ENCODE assay signal across 10 mouse cellular contexts in genomic region chr5:120579898-120580626, GRCm38 (mm10). TPM values are rescaled to one million over a fixed set of nuclear protein-coding genes. Genes with fewer than 3 reads are reported as not detected.
DNase-seq lines count a peak whose midpoint lies in the region; ATAC-seq and TF ChIP-seq lines count a peak whose summit lies in the region.
"Had no signal": no experiment of that assay in that cellular context is flagged by ENCODE, and none has a peak within 500 bp of the region (broad histone marks: within the 10 kb centered on the region; RNA-seq: fewer than 3 reads in every experiment).

No protein-coding gene starts in this region.

- H3K36me3 ChIP-seq in heart, embryonic 15.5 days, result peaks cover 7% of the 10 kb centered on the region; the same call in 1 of the 2 replicates
- H3K36me3 ChIP-seq in forebrain, postnatal 0 days (ENCODE audit: insufficient read depth), result peaks cover 20% of the 10 kb centered on the region; the same call in 1 of the 2 replicates
- peaks cover 9% of the 10 kb centered on the region; the same call in 1 of the 2 replicates for H3K36me3 ChIP-seq in midbrain, embryonic 14.5 days (ENCODE audit: control insufficient read depth, insufficient read depth, low read length)

- peak overlapping the region; percentile 35; the same call in 1 of the 2 replicates for H3K4me2 ChIP-seq in heart, embryonic 15.5 days
- H3K4me2 ChIP-seq in forebrain, postnatal 0 days (ENCODE audit: low read depth), result peak overlapping the region; percentile 5; the same call in 1 of the 2 replicates
- no peak overlapping the region for H3K4me2 ChIP-seq in midbrain, embryonic 14.5 days (ENCODE audit: low read length)
- H3K4me2 ChIP-seq: lung, embryonic 15.5 days had no signal

- no peak for DNase-seq in heart, postnatal 4 days
- DNase-seq in brain, embryonic 14.5 days (ENCODE audit: low read depth), result peak; percentile 71
- no peak for DNase-seq in forebrain, postnatal 0 days
- no peak for DNase-seq in midbrain, embryonic 14.5 days
- DNase-seq in frontal cortex, postnatal 25 days (ENCODE audit: low spot score in 2 of 2), result no peak
- DNase-seq in urinary bladder, postnatal 36 days (ENCODE audit: low spot score in 2 of 2), result no peak
- no peak for DNase-seq in left cerebral cortex, adult 11 months (ENCODE audit: low spot score)

- no peak overlapping the region for H3K4me3 ChIP-seq in heart, embryonic 15.5 days
- H3K4me3 ChIP-seq in forebrain, postnatal 0 days (ENCODE audit: low read depth, low read length), result no peak overlapping the region
- H3K4me3 ChIP-seq in midbrain, embryonic 14.5 days (replicated peaks; ENCODE audit: low read depth, low read length), result no peak overlapping the region
- H3K4me3 ChIP-seq: lung, embryonic 15.5 days had no signal

- TF ChIP-seq POLR2A in brain, embryonic 14.5 days (IDR thresholded peaks at IDR 0.05; ENCODE audit: borderline replicate concordance, extremely low read depth, insufficient read depth, insufficient read length, poor library complexity, severe bottlenecking), result no peak

- 88% methylated on average over 26 of the region's 26 CpGs for WGBS in heart, embryonic 15.5 days
- WGBS in forebrain, postnatal 0 days, result 74% methylated on average over 26 of the region's 26 CpGs
- 81% methylated on average over 26 of the region's 26 CpGs for WGBS in midbrain, embryonic 14.5 days

- no peak overlapping the region for H3K27ac ChIP-seq in heart, embryonic 15.5 days
- peak overlapping the region; percentile 35; the same call in 1 of the 2 replicates for H3K27ac ChIP-seq in forebrain, postnatal 0 days (ENCODE audit: low read depth, low read length)
- H3K27ac ChIP-seq in midbrain, embryonic 14.5 days (replicated peaks; ENCODE audit: low read depth, low read length), result peak overlapping the region; percentile 45; the same call in 1 of the 2 replicates

- no peaks in the 10 kb centered on the region for H3K27me3 ChIP-seq in heart, embryonic 15.5 days
- no peaks in the 10 kb centered on the region for H3K27me3 ChIP-seq in forebrain, postnatal 0 days (ENCODE audit: insufficient read depth, low read length)
- no peaks in the 10 kb centered on the region for H3K27me3 ChIP-seq in midbrain, embryonic 14.5 days (ENCODE audit: control insufficient read depth, insufficient read depth, low read length)
- H3K27me3 ChIP-seq: lung, embryonic 15.5 days had no signal

- no peaks in the 10 kb centered on the region for H3K9me3 ChIP-seq in heart, embryonic 15.5 days (replicated peaks)
- no peaks in the 10 kb centered on the region for H3K9me3 ChIP-seq in forebrain, postnatal 0 days (ENCODE audit: low read length)
- H3K9me3 ChIP-seq in midbrain, embryonic 14.5 days (ENCODE audit: control insufficient read depth, low read length), result no peaks in the 10 kb centered on the region
- H3K9me3 ChIP-seq: lung, embryonic 15.5 days had no signal

- TF ChIP-seq CTCF in brain, embryonic 14.5 days (IDR thresholded peaks at IDR 0.05; ENCODE audit: borderline replicate concordance, extremely low read depth, insufficient read depth, insufficient read length), result no peak
- no peak for TF ChIP-seq CTCF in forebrain, postnatal 0 days (IDR thresholded peaks at IDR 0.05; ENCODE audit: low read depth)

- no peak for ATAC-seq in heart, embryonic 15.5 days (replicated peaks; ENCODE audit: insufficient number of reproducible peaks, insufficient read depth, low FRiP score, low read depth)
- peak; percentile 77 for ATAC-seq in forebrain, postnatal 0 days
- no peak for ATAC-seq in midbrain, embryonic 14.5 days (ENCODE audit: low FRiP score, low TSS enrichment)

- no peak overlapping the region for H3K9ac ChIP-seq in heart, embryonic 15.5 days
- no peak overlapping the region for H3K9ac ChIP-seq in forebrain, postnatal 0 days
- H3K9ac ChIP-seq in midbrain, embryonic 14.5 days (replicated peaks; ENCODE audit: low read length), result no peak overlapping the region

- peaks cover 41% of the 10 kb centered on the region for H3K4me1 ChIP-seq in heart, embryonic 15.5 days (replicated peaks)
- no peaks in the 10 kb centered on the region for H3K4me1 ChIP-seq in forebrain, postnatal 0 days (ENCODE audit: insufficient read depth)
- peaks cover 13% of the 10 kb centered on the region; the same call in 1 of the 2 replicates for H3K4me1 ChIP-seq in midbrain, embryonic 14.5 days (ENCODE audit: control insufficient read depth, insufficient read depth, low read length)

RNA-seq across cellular contexts. Expression of gene Tpcn1, which starts 8.4 kb away (rescaled TPM):
- 12.4 and 16.8 TPM in 2 replicates for polyA plus RNA-seq in heart, embryonic 15.5 days (2015; fragmentation: Nextera tagmentation; extraction: Ambion mirVana)
- 10 to 100 TPM; 31.6 to 34.2 TPM for total RNA-seq in heart, postnatal 4 days (2021)
- polyA plus RNA-seq in brain, embryonic 14.5 days (2012; rRNA removed), result 27.1 and 32.5 TPM in 2 replicates
- total RNA-seq in forebrain, postnatal 0 days (2014; rRNA removed), result 10.0 and 14.3 TPM in 2 replicates
- 7.9 and 11.1 TPM in 2 replicates for polyA plus RNA-seq in forebrain, postnatal 0 days (2015; fragmentation: Nextera tagmentation; extraction: Ambion mirVana)
- 10.4 and 12.2 TPM in 2 replicates for polyA plus RNA-seq in midbrain, embryonic 14.5 days (2014; fragmentation: Nextera tagmentation; extraction: Ambion mirVana)

RNA-seq across cellular contexts. Expression of gene Iqcd, which starts 8.8 kb away (rescaled TPM):
- 0.19 and 0.46 TPM in 2 replicates for polyA plus RNA-seq in heart, embryonic 15.5 days (2015; fragmentation: Nextera tagmentation; extraction: Ambion mirVana)
- not detected for total RNA-seq in heart, postnatal 4 days (2021)
- 2.3 and 3.5 TPM in 2 replicates for polyA plus RNA-seq in brain, embryonic 14.5 days (2012; rRNA removed)
- total RNA-seq in forebrain, postnatal 0 days (2014; rRNA removed), result 1.4 and 2.0 TPM in 2 replicates
- polyA plus RNA-seq in forebrain, postnatal 0 days (2015; fragmentation: Nextera tagmentation; extraction: Ambion mirVana), result 1.4 and 1.8 TPM in 2 replicates
- polyA plus RNA-seq in midbrain, embryonic 14.5 days (2014; fragmentation: Nextera tagmentation; extraction: Ambion mirVana), result 1.4 and 1.7 TPM in 2 replicates

RNA-seq across cellular contexts. Expression of gene Rita1, which starts 32.3 kb away (rescaled TPM):
- 11.0 and 12.7 TPM in 2 replicates for polyA plus RNA-seq in heart, embryonic 15.5 days (2015; fragmentation: Nextera tagmentation; extraction: Ambion mirVana)
- total RNA-seq in heart, postnatal 4 days (2021), result 10 to 100 TPM; 10.7 to 10.8 TPM
- polyA plus RNA-seq in brain, embryonic 14.5 days (2012; rRNA removed), result 32.8 and 38.1 TPM in 2 replicates
- total RNA-seq in forebrain, postnatal 0 days (2014; rRNA removed), result 24.1 and 36.5 TPM in 2 replicates
- 28.6 and 31.8 TPM in 2 replicates for polyA plus RNA-seq in forebrain, postnatal 0 days (2015; fragmentation: Nextera tagmentation; extraction: Ambion mirVana)
- polyA plus RNA-seq in midbrain, embryonic 14.5 days (2014; fragmentation: Nextera tagmentation; extraction: Ambion mirVana), result 20.6 and 25.5 TPM in 2 replicates

RNA-seq across cellular contexts. Expression of gene Ddx54, which starts 32.5 kb away (rescaled TPM):
- 23.4 and 32.9 TPM in 2 replicates for polyA plus RNA-seq in heart, embryonic 15.5 days (2015; fragmentation: Nextera tagmentation; extraction: Ambion mirVana)
- total RNA-seq in heart, postnatal 4 days (2021), result 10 to 100 TPM; 30.8 to 32.0 TPM
- 42.7 and 49.7 TPM in 2 replicates for polyA plus RNA-seq in brain, embryonic 14.5 days (2012; rRNA removed)
- total RNA-seq in forebrain, postnatal 0 days (2014; rRNA removed), result 43.9 and 46.0 TPM in 2 replicates
- 35.5 and 40.0 TPM in 2 replicates for polyA plus RNA-seq in forebrain, postnatal 0 days (2015; fragmentation: Nextera tagmentation; extraction: Ambion mirVana)
- polyA plus RNA-seq in midbrain, embryonic 14.5 days (2014; fragmentation: Nextera tagmentation; extraction: Ambion mirVana), result 29.4 and 31.9 TPM in 2 replicates

RNA-seq across cellular contexts. Expression of gene Cfap73, which starts 54.0 kb away (rescaled TPM):
- 0.15 TPM in 1 of 2 replicates, not detected in the other for polyA plus RNA-seq in heart, embryonic 15.5 days (2015; fragmentation: Nextera tagmentation; extraction: Ambion mirVana)
- not detected for total RNA-seq in heart, postnatal 4 days (2021)
- polyA plus RNA-seq in brain, embryonic 14.5 days (2012; rRNA removed), result 0.18 and 0.30 TPM in 2 replicates
- 1.9 and 2.1 TPM in 2 replicates for total RNA-seq in forebrain, postnatal 0 days (2014; rRNA removed)
- 0.68 and 1.2 TPM in 2 replicates for polyA plus RNA-seq in forebrain, postnatal 0 days (2015; fragmentation: Nextera tagmentation; extraction: Ambion mirVana)
- 0.32 TPM in 1 of 2 replicates, not detected in the other for polyA plus RNA-seq in midbrain, embryonic 14.5 days (2014; fragmentation: Nextera tagmentation; extraction: Ambion mirVana)
- polyA plus RNA-seq: spleen, adult 2 months had no signal
